Mouse (Mus musculus) hindbrain, embryonic 13.5 days (tissue): ENCODE results near the gene Trim71. TPM values are rescaled to one million over a fixed set of nuclear protein-coding genes. Genes with fewer than 3 reads are reported as not detected.

Experiments
- polyA plus RNA-seq: library from polyadenylated mRNA; unstranded; fragments of >200 nt; fragmentation: Nextera tagmentation; extraction: Ambion mirVana; gene quantifications from 2 replicates; pipeline ENCODE4 v1.2.1, GENCODE M21; 2015

The Trim71 gene
- polyA plus RNA-seq, 1 experiment from 2014 or later: 0.53 TPM

Other genes with a start within 250 kb of the Trim71 start
- not detected in 2 replicates for gene Bcl2a1c, start 234.2 kb downstream of the Trim71 start, polyA plus RNA-seq
- 27.4 and 32.6 TPM in 2 replicates for gene Crtap, start 173.7 kb downstream of the Trim71 start, polyA plus RNA-seq
- 27.0 and 29.1 TPM in 2 replicates for gene Glb1, start 163.3 kb downstream of the Trim71 start, polyA plus RNA-seq
- 7.7 and 9.7 TPM in 2 replicates for gene Tmppe, start 163.3 kb downstream of the Trim71 start, polyA plus RNA-seq
- not detected in 2 replicates for gene Ccr4, start 59.5 kb downstream of the Trim71 start, polyA plus RNA-seq
- gene C130032M10Rik, start 48.7 kb downstream of the Trim71 start, polyA plus RNA-seq: 0.32 and 0.35 TPM in 2 replicates
- gene Cnot10, start 75.8 kb upstream of the Trim71 start, polyA plus RNA-seq: 54.7 and 59.0 TPM in 2 replicates
- 124 and 148 TPM in 2 replicates for gene Dync1li1, start 124.4 kb upstream of the Trim71 start, polyA plus RNA-seq
- 20.5 and 21.8 TPM in 2 replicates for gene Cmtm6, start 166.7 kb upstream of the Trim71 start, polyA plus RNA-seq
- 18.3 and 19.1 TPM in 2 replicates for gene Cmtm7, start 217.5 kb upstream of the Trim71 start, polyA plus RNA-seq